Mouse (Mus musculus) midbrain, embryonic 16.5 days (tissue): ENCODE results near the gene Wdr66. TPM values are rescaled to one million over a fixed set of nuclear protein-coding genes. Genes with fewer than 3 reads are reported as not detected.

ENCODE experiments used
- polyA plus RNA-seq: library from polyadenylated mRNA; unstranded; fragments of >200 nt; fragmentation: Nextera tagmentation; extraction: Ambion mirVana; gene quantifications from 2 replicates; pipeline ENCODE4 v1.2.1, GENCODE M21; 2015

Wdr66 gene
- polyA plus RNA-seq, 1 experiment from 2014 or later = 1.7 TPM

Other genes with a start within 250 kb of the Wdr66 start
- 9.3 and 10.7 TPM in 2 replicates for gene Orai1, start 237.0 kb upstream of the Wdr66 start, polyA plus RNA-seq
- gene Morn3, start 205.1 kb upstream of the Wdr66 start, polyA plus RNA-seq = 0.62 and 1.7 TPM in 2 replicates
- gene Tmem120b, start 183.7 kb upstream of the Wdr66 start, polyA plus RNA-seq = 16.9 and 18.7 TPM in 2 replicates
- 13.9 and 21.4 TPM in 2 replicates for gene Rhof, start 119.4 kb upstream of the Wdr66 start, polyA plus RNA-seq
- gene Setd1b, start 109.9 kb upstream of the Wdr66 start, polyA plus RNA-seq = 10.0 and 11.8 TPM in 2 replicates
- gene Psmd9, start 82.7 kb upstream of the Wdr66 start, polyA plus RNA-seq = 73.6 and 77.6 TPM in 2 replicates
- gene Hpd, start 69.4 kb upstream of the Wdr66 start, polyA plus RNA-seq = not detected in 2 replicates
- 34.1 and 36.7 TPM in 2 replicates for gene Bcl7a, start 91.7 kb downstream of the Wdr66 start, polyA plus RNA-seq
- 15.5 and 19.0 TPM in 2 replicates for gene Mlxip, start 142.7 kb downstream of the Wdr66 start, polyA plus RNA-seq
- gene Lrrc43, start 237.2 kb downstream of the Wdr66 start, polyA plus RNA-seq = 0.76 and 1.4 TPM in 2 replicates
- gene Il31, start 237.4 kb downstream of the Wdr66 start, polyA plus RNA-seq = not detected in 2 replicates